Mouse (Mus musculus) embryonic facial prominence, embryonic 12.5 days (tissue): Measurements from ENCODE around the gene Ubxn2a. TPM values are rescaled to one million over a fixed set of nuclear protein-coding genes. Genes with fewer than 3 reads are reported as not detected.

Experiments
- ATAC-seq: fragments of 200-750 bp; cut with Nextera tagmentation; 2 replicates; pipeline ENCODE4 v1.8.0; 2017; ENCODE audit not compliant: insufficient number of reproducible peaks, insufficient read depth, low FRiP score, low TSS enrichment
- H3K27ac ChIP-seq: fragments of 300-500 bp; sonication (generic); 2 replicates; pipeline ENCODE4 v1.5.1; 2016; ENCODE audit warnings: mild to moderate bottlenecking
- H3K27me3 ChIP-seq: fragments of 300-500 bp; sonication (generic); 2 replicates; pipeline ENCODE4 v1.6.1; 2016; ENCODE audit warnings: mild to moderate bottlenecking, moderate library complexity
- H3K36me3 ChIP-seq: fragments of 300-500 bp; sonication (generic); 2 replicates; pipeline ENCODE4 v1.6.1; 2016; ENCODE audit warnings: mild to moderate bottlenecking
- H3K4me1 ChIP-seq: fragments of 300-500 bp; sonication (generic); 2 replicates; pipeline ENCODE4 v1.6.1; 2016
- H3K4me2 ChIP-seq: fragments of 300-500 bp; sonication (generic); replicated peaks from 2 replicates; pipeline ENCODE4 v1.6.1; 2016; ENCODE audit warnings: mild to moderate bottlenecking, moderate library complexity
- H3K4me3 ChIP-seq: fragments of 300-500 bp; sonication (generic); 2 replicates; pipeline ENCODE4 v1.5.1; 2016; ENCODE audit warnings: mild to moderate bottlenecking
- H3K9ac ChIP-seq: fragments of 300-500 bp; sonication (generic); 2 replicates; pipeline ENCODE4 v1.6.1; 2016; ENCODE audit warnings: mild to moderate bottlenecking, moderate library complexity
- H3K9me3 ChIP-seq: fragments of 300-500 bp; sonication (generic); 2 replicates; pipeline ENCODE4 v1.6.1; 2016; ENCODE audit warnings: mild to moderate bottlenecking, moderate library complexity
- WGBS: fragments of 180-500 bp; shearing (Covaris S2); methylation state at CpG from one replicate; pipeline ENCODE4 v1.1.7; 2016; 5-methylcytosine and 5-hydroxymethylcytosine counted together
- polyA plus RNA-seq: library from polyadenylated mRNA; unstranded; fragments of >200 nt; fragmentation: Nextera tagmentation; extraction: Ambion mirVana; gene quantifications from 2 replicates; pipeline ENCODE4 v1.2.1, GENCODE M21; 2016

The Ubxn2a gene
- polyA plus RNA-seq, 1 experiment from 2014 or later = 28.1 TPM

- H3K4me3 ChIP-seq = no peak overlapping the region
- no peak for ATAC-seq
- no peak overlapping the region for H3K27ac ChIP-seq
- no peaks in the 10 kb centered on the region for H3K9me3 ChIP-seq
- peaks cover 19% of the 10 kb centered on the region for H3K36me3 ChIP-seq
- H3K4me2 ChIP-seq = no peak overlapping the region
- WGBS = 100% methylated on average over 2 of the region's 2 CpGs
- no peaks in the 10 kb centered on the region for H3K27me3 ChIP-seq
- no peaks in the 10 kb centered on the region for H3K4me1 ChIP-seq
- H3K9ac ChIP-seq = no peak overlapping the region
These were observed 50.7 kb downstream of the Ubxn2a start for GRCm38 (mm10) chr12:4856834-4857233.

DNA sequence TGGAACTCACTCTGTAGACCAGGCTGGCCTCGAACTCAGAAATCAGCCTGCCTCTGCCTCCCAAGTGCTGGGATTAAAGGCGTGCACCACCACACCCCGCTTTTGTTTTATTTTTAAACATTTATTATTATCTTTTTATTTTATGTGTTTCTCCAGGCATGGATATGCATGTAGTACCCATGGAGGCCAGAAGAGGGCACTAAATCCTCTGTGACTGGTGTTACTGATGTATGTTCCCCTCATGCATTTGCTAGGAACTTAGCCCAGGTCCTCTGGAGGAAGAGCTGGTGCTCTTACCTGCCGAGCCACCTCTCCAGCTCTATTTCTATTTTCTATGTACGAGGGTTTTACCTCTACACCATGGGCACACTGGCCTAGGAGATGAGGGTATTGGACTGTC lies 51.3 kb downstream of the Ubxn2a start:
- H3K27ac ChIP-seq = no peak overlapping the region
- no peak overlapping the region for H3K4me3 ChIP-seq
- H3K9ac ChIP-seq = no peak overlapping the region
- no peak overlapping the region for H3K4me2 ChIP-seq
- H3K27me3 ChIP-seq = no peaks in the 10 kb centered on the region
- no peaks in the 10 kb centered on the region for H3K4me1 ChIP-seq
- WGBS = 96% methylated on average over 5 of the region's 5 CpGs
- H3K9me3 ChIP-seq = no peaks in the 10 kb centered on the region
- no peak for ATAC-seq
- peaks cover 23% of the 10 kb centered on the region for H3K36me3 ChIP-seq

DNA sequence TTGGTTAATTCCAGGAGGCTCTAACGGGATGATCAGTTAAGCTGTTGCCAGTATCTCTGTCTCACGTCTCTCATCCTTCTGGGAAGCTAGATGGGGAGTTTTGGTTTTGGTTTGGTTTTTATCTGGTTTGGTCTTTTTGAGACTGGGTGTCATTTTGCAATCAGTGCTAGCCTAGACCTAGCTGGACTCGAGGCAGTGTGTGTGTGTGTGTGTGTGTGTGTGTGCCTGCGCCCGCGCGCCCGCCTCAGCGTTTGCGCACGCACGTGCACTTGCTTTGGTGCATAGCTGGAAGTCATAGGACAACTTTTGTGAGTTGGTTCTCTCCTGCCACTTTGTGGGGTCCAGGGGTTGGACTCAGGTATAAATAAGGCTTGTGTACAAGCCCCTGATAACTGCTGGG lies 63.8 kb downstream of the Ubxn2a start:
- H3K27me3 ChIP-seq = 0 out of 2 replicates have a peak, but pooled peaks cover 10% of the 10 kb centered on the region
- no peak overlapping the region for H3K27ac ChIP-seq
- H3K9ac ChIP-seq = peak overlapping the region; percentile 56
- H3K4me3 ChIP-seq = peak overlapping the region; percentile 62
- no peaks in the 10 kb centered on the region for H3K36me3 ChIP-seq
- peaks cover 15% of the 10 kb centered on the region for H3K4me1 ChIP-seq
- no peak for ATAC-seq
- peak overlapping the region; percentile 65 for H3K4me2 ChIP-seq
- under 1% methylated on average over 12 of the region's 12 CpGs for WGBS
- no peaks in the 10 kb centered on the region for H3K9me3 ChIP-seq

GRCm38 (mm10) chr12:4842890-4843597 lies 64.5 kb downstream of the Ubxn2a start, which contains the start of gene Wdcp:
Gene Wdcp, plus strand, starts transcription at chr12:4843303.
- Histone ChIP-seq H3K9ac (peak within 1 kb of the TSS; percentile 56), H3K27me3 (0 out of 2 replicates have a peak, but pooled peaks cover 10% of the 10 kb centered on the region), H3K9me3 (no peaks in the 10 kb centered on the region), H3K36me3 (no peaks in the 10 kb centered on the region), H3K4me2 (peak within 1 kb of the TSS; percentile 91), H3K27ac (peak within 1 kb of the TSS; percentile 55; the same call in 1 of the 2 replicates), H3K4me1 (peaks cover 15% of the 10 kb centered on the region), H3K4me3 (peak within 1 kb of the TSS; percentile 62)
- ATAC-seq = peak; percentile 88
- under 1% methylated on average over 30 of the region's 30 CpGs for WGBS

- Histone ChIP-seq H3K9me3 (no peaks in the 10 kb centered on the region), H3K27me3 (0 out of 2 replicates have a peak, but pooled peaks cover 10% of the 10 kb centered on the region), H3K9ac (no peak overlapping the region), H3K36me3 (no peaks in the 10 kb centered on the region), H3K4me2 (no peak overlapping the region), H3K4me3 (no peak overlapping the region; the same call in 1 of the 2 replicates), H3K27ac (no peak overlapping the region), H3K4me1 (peaks cover 15% of the 10 kb centered on the region)
- ATAC-seq = no peak
- 83% methylated on average over 8 of the region's 8 CpGs for WGBS
These were observed 65.0 kb downstream of the Ubxn2a start for GRCm38 (mm10) chr12:4842456-4842855.

GRCm38 (mm10) chr12:4841392-4841887 lies 66.1 kb downstream of the Ubxn2a start, which contains the start of gene Fkbp1b:
Gene Fkbp1b, minus strand, starts transcription at chr12:4841591.
- Histone ChIP-seq H3K36me3 (no peaks in the 10 kb centered on the region), H3K4me1 (peaks cover 15% of the 10 kb centered on the region), H3K4me2 (peak within 1 kb of the TSS; percentile 91), H3K27me3 (0 out of 2 replicates have a peak, but pooled peaks cover 10% of the 10 kb centered on the region), H3K9me3 (no peaks in the 10 kb centered on the region), H3K4me3 (peak within 1 kb of the TSS; percentile 82), H3K27ac (0 out of 2 replicates have a peak within 1 kb of the TSS, but pooled peaks have one; percentile 3), H3K9ac (peak within 1 kb of the TSS; percentile 66)
- ATAC-seq = peak; percentile 53
- under 1% methylated on average over 37 of the region's 37 CpGs for WGBS

- Histone ChIP-seq H3K4me3 (peak overlapping the region; percentile 82), H3K27ac (no peak overlapping the region), H3K4me2 (peak overlapping the region; percentile 91), H3K36me3 (no peaks in the 10 kb centered on the region), H3K9ac (peak overlapping the region; percentile 66; the same call in 1 of the 2 replicates), H3K9me3 (no peaks in the 10 kb centered on the region), H3K4me1 (peaks cover 15% of the 10 kb centered on the region), H3K27me3 (0 out of 2 replicates have a peak, but pooled peaks cover 10% of the 10 kb centered on the region)
- WGBS = 1% methylated on average over 11 of the region's 11 CpGs
- no peak for ATAC-seq
These were observed 66.8 kb downstream of the Ubxn2a start for GRCm38 (mm10) chr12:4840741-4841140.

- 53% methylated on average over 6 of the region's 6 CpGs for WGBS
- no peak overlapping the region for H3K27ac ChIP-seq
- peaks cover 15% of the 10 kb centered on the region for H3K4me1 ChIP-seq
- no peaks in the 10 kb centered on the region for H3K9me3 ChIP-seq
- H3K4me2 ChIP-seq = no peak overlapping the region; the same call in 1 of the 2 replicates
- H3K9ac ChIP-seq = no peak overlapping the region
- H3K4me3 ChIP-seq = no peak overlapping the region
- no peaks in the 10 kb centered on the region for H3K36me3 ChIP-seq
- 0 out of 2 replicates have a peak, but pooled peaks cover 10% of the 10 kb centered on the region for H3K27me3 ChIP-seq
- no peak for ATAC-seq
These were observed 67.5 kb downstream of the Ubxn2a start for GRCm38 (mm10) chr12:4840010-4840409.

DNA sequence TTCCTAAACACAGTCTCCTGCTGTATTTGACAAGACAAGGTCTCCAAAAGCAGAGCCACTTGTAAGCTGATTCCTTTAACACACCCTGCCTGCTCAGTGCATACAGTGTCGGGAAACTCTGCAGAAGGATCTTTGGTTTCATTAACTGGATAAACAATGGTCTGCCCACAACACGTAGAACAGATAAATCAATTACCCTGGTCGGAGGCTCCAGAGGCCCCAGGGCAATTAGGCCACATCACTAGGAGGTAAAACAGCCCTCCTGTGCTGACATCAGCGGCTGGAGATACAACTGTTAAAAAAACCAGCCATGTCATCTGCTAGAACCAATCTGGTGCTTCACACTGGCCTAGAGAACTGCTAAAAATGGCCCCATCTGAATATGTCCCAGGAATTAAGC lies 70.5 kb downstream of the Ubxn2a start:
- H3K36me3 ChIP-seq = no peaks in the 10 kb centered on the region

More for the DNA sequence above, 70.5 kb downstream of the Ubxn2a start:
- 40% methylated on average over 4 of the region's 4 CpGs for WGBS
- H3K27ac ChIP-seq = no peak overlapping the region
- H3K27me3 ChIP-seq = 0 out of 2 replicates have a peak, but pooled peaks cover 10% of the 10 kb centered on the region
- H3K4me3 ChIP-seq = no peak overlapping the region
- no peak overlapping the region for H3K9ac ChIP-seq
- H3K4me1 ChIP-seq = 0 out of 2 replicates have a peak, but pooled peaks cover 4% of the 10 kb centered on the region
- H3K9me3 ChIP-seq = no peaks in the 10 kb centered on the region
- no peak overlapping the region for H3K4me2 ChIP-seq
- ATAC-seq = no peak

Other genes with a start within 250 kb of the Ubxn2a start
- gene Fam228a, start 169.3 kb downstream of the Ubxn2a start, polyA plus RNA-seq = 0.47 and 0.80 TPM in 2 replicates
- 4.6 and 5.0 TPM in 2 replicates for gene Pfn4, start 138.7 kb downstream of the Ubxn2a start, polyA plus RNA-seq
- 2.6 and 5.0 TPM in 2 replicates for gene Fam228b, start 138.4 kb downstream of the Ubxn2a start, polyA plus RNA-seq
- 296 and 314 TPM in 2 replicates for gene Sf3b6, start 90.2 kb downstream of the Ubxn2a start, polyA plus RNA-seq
- gene Fkbp1b, start 66.1 kb downstream of the Ubxn2a start, polyA plus RNA-seq = 16.6 and 24.4 TPM in 2 replicates
- gene Wdcp, start 64.4 kb downstream of the Ubxn2a start, polyA plus RNA-seq = 24.4 and 26.6 TPM in 2 replicates
- 2.9 and 4.2 TPM in 2 replicates for gene Mfsd2b, start 33.3 kb downstream of the Ubxn2a start, polyA plus RNA-seq
- 22.3 and 23.0 TPM in 2 replicates for gene Atad2b, start 9.6 kb upstream of the Ubxn2a start, polyA plus RNA-seq